Mouse (Mus musculus) lung, postnatal 0 days (tissue): Measurements from ENCODE around the gene Ipo13.

ENCODE experiments used
- CTCF ChIP-seq: IDR thresholded peaks from 2 replicates; pipeline ENCODE4 v1.5.1; 2016; ENCODE audit warnings: antibody characterized with exemption, mild to moderate bottlenecking
- EP300 ChIP-seq: IDR thresholded peaks from 2 replicates; pipeline ENCODE4 v1.6.1; 2016; ENCODE audit warnings: antibody characterized with exemption, mild to moderate bottlenecking, control low read depth

DNA sequence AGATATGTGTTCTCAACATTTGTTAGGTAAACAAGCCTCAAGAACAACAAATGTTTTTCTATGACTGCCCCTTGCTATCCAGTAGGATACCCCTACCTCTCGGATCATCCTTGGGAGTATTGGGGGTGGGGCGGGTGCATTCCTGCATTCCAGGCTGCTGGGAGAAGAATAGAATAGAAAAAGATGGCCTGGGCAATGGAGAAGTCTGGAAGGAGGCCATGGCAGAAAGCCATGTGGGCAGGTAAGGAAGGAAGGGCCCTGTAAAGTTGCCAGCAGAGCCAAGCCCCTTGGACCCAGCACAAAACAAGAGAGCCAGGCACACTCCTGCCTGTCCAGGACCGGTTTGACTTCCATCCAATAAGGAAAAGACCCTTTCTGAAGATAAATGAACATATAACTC lies 1.4 kb downstream of the Ipo13 start:
- TF ChIP-seq CTCF = no peak
- no peak for TF ChIP-seq EP300
